Mouse (Mus musculus) heart, adult 10 weeks (tissue): Measurements from ENCODE around the gene Coq3. TPM values are rescaled to one million over a fixed set of nuclear protein-coding genes. Genes with fewer than 3 reads are reported as not detected.

ENCODE experiments used
- polyA plus RNA-seq: library from polyadenylated mRNA; stranded (reverse); fragments of 350-450 nt; fragmentation: Illumina TruSeq; extraction: RNeasy Lipid Tissue Mini Kit (QIAGEN cat#74804); gene quantifications from one replicate; pipeline ENCODE4 v1.2.3, GENCODE M21; 2014; ENCODE audit warnings: low read depth, low replicate concordance

The Coq3 gene
- 50.4 TPM for polyA plus RNA-seq

GRCm38 (mm10) chr4:21879565-21880220 is at the start of gene Coq3:
TSS of gene Coq3 (plus strand) at chr4:21879673.

GRCm38 (mm10) chr4:21847481-21848286 is 31.8 kb upstream of the Coq3 start, which contains the start of gene Pnisr:
TSS of gene Pnisr (plus strand) at chr4:21847583.

GRCm38 (mm10) chr4:21930971-21931771 is 51.7 kb downstream of the Coq3 start, which contains the start of gene Faxc:
TSS of gene Faxc (plus strand) at chr4:21931329.

Other genes starting within 250 kb of the Coq3 start
- not detected for gene Prdm13, start 193.7 kb upstream of the Coq3 start, polyA plus RNA-seq
- gene Ccnc, start 152.0 kb upstream of the Coq3 start, polyA plus RNA-seq: 15.2 TPM
- 6.8 TPM for gene Usp45, start 112.5 kb upstream of the Coq3 start, polyA plus RNA-seq
- 29.0 TPM for gene Tstd3, start 112.5 kb upstream of the Coq3 start, polyA plus RNA-seq
- 91.0 TPM for gene Pnisr, start 32.1 kb upstream of the Coq3 start, polyA plus RNA-seq
- 0.31 TPM for gene Faxc, start 51.7 kb downstream of the Coq3 start, polyA plus RNA-seq